Mouse (Mus musculus) layer of hippocampus, postnatal 25 days (tissue): Measurements from ENCODE around the gene Chtop. TPM values are rescaled to one million over a fixed set of nuclear protein-coding genes. Genes with fewer than 3 reads are reported as not detected.
A peak's percentile ranks its signal among the peaks of the same experiment; 100 is the strongest.

Source experiments
- DNase-seq, 2 experiments: peaks; one replicate each; pipeline ENCODE4 v3.0.0; 2022; ENCODE audit warnings: mixed read lengths in 2 of 2, low spot score in 1 of 2; ENCODE audit errors: extremely low spot score in 1 of 2
- total RNA-seq, 2 experiments: library from RNA; stranded (reverse); gene quantifications; 2 replicates each; pipeline ENCODE4 v1.2.3; 2021

Gene Chtop
- total RNA-seq, 2 experiments from 2014 or later = 159 to 166 TPM

GRCm38 (mm10) chr3:90512948-90513642 lies 3.8 kb upstream of the Chtop start:
- DNase-seq = no peak

GRCm38 (mm10) chr3:90512276-90512675 lies 3.0 kb upstream of the Chtop start:
- no peak for DNase-seq

GRCm38 (mm10) chr3:90509747-90510123 lies 437 bp upstream of the Chtop start:
- DNase-seq = no peak

GRCm38 (mm10) chr3:90508287-90508949 lies 880 bp downstream of the Chtop start:
- no peak for DNase-seq

GRCm38 (mm10) chr3:90506362-90506761 lies 2.9 kb downstream of the Chtop start:
- no peak for DNase-seq

GRCm38 (mm10) chr3:90505216-90505615 lies 4.1 kb downstream of the Chtop start:
- no peak for DNase-seq

- DNase-seq = no peak
Measured at GRCm38 (mm10) chr3:90503444-90503843, 5.9 kb downstream of the Chtop start.

- no peak for DNase-seq
Measured at GRCm38 (mm10) chr3:90497597-90497996, 11.7 kb downstream of the Chtop start.

- DNase-seq = no peak
Measured at GRCm38 (mm10) chr3:90495850-90496525, 13.3 kb downstream of the Chtop start.

- DNase-seq = no peak
Measured at GRCm38 (mm10) chr3:90493831-90494540, 15.3 kb downstream of the Chtop start.

- no peak for DNase-seq
Measured at GRCm38 (mm10) chr3:90491350-90491749, 17.9 kb downstream of the Chtop start.

GRCm38 (mm10) chr3:90490696-90491256 lies 18.5 kb downstream of the Chtop start, which contains the start of gene Snapin:
TSS of gene Snapin (minus strand) at chr3:90491033.
- DNase-seq = peak; percentile 86 to 93

- DNase-seq = no peak
Measured at GRCm38 (mm10) chr3:90488576-90488975, 20.7 kb downstream of the Chtop start.

GRCm38 (mm10) chr3:90486998-90487397 lies 22.3 kb downstream of the Chtop start:
- DNase-seq = no peak

- peak; percentile 85 to 87 for DNase-seq
Measured at GRCm38 (mm10) chr3:90475831-90476611, 33.3 kb downstream of the Chtop start, which contains the start of gene Ilf2. TSS of gene Ilf2 (plus strand) at chr3:90476126.

- no peak for DNase-seq
Measured at GRCm38 (mm10) chr3:90475151-90475830, 34.0 kb downstream of the Chtop start.

- no peak for DNase-seq
Measured at GRCm38 (mm10) chr3:90472213-90472612, 37.1 kb downstream of the Chtop start.

- DNase-seq = no peak
Measured at GRCm38 (mm10) chr3:90467618-90468300, 41.5 kb downstream of the Chtop start.
